In genomic region chr17:44663872-44664271, GRCm38 (mm10) we compare ENCODE assay signal across 31 mouse cellular contexts.
DNase-seq lines count a peak whose midpoint lies in the region; ATAC-seq lines count a peak whose summit lies in the region.
"Had no signal": no experiment of that assay in that cellular context is flagged by ENCODE, and none has a peak within 500 bp of the region (broad histone marks: within the 10 kb centered on the region; RNA-seq: fewer than 3 reads in every experiment).

No protein-coding gene starts in this region.

- no peaks in the 10 kb centered on the region for H3K36me3 ChIP-seq in limb, embryonic 10.5 days
- no peaks in the 10 kb centered on the region for H3K36me3 ChIP-seq in liver, embryonic 11.5 days (ENCODE audit: control insufficient read depth, insufficient read depth, low read length)
- H3K36me3 ChIP-seq: embryonic facial prominence, embryonic 12.5 days; forebrain, embryonic 15.5 days; heart, embryonic 12.5 days; hindbrain, embryonic 15.5 days; limb, embryonic 13.5 days; liver, embryonic 13.5 days; midbrain, embryonic 13.5 days; neural tube, embryonic 15.5 days had no signal

- ATAC-seq in liver, embryonic 11.5 days (replicated peaks; ENCODE audit: low FRiP score), result no peak
- ATAC-seq: forebrain, embryonic 15.5 days; midbrain, embryonic 13.5 days; Patski had no signal

- no peak overlapping the region for H3K27ac ChIP-seq in limb, embryonic 10.5 days
- no peak overlapping the region for H3K27ac ChIP-seq in liver, embryonic 11.5 days (ENCODE audit: low read depth, low read length)
- H3K27ac ChIP-seq: embryonic facial prominence, embryonic 12.5 days; forebrain, embryonic 15.5 days; hindbrain, embryonic 15.5 days; left cerebral cortex, adult 2 months; limb, embryonic 13.5 days; liver, embryonic 13.5 days; midbrain, embryonic 13.5 days; neural tube, embryonic 15.5 days had no signal

- H3K27me3 ChIP-seq in limb, embryonic 10.5 days (ENCODE audit: low read depth, poor library complexity, severe bottlenecking), result peaks cover 3% of the 10 kb centered on the region; the same call in 1 of the 2 replicates
- H3K27me3 ChIP-seq in liver, embryonic 11.5 days (replicated peaks; ENCODE audit: control insufficient read depth, insufficient read depth, low read length), result no peaks in the 10 kb centered on the region
- H3K27me3 ChIP-seq: embryonic facial prominence, embryonic 12.5 days; heart, embryonic 12.5 days; hindbrain, embryonic 15.5 days; limb, embryonic 13.5 days; liver, embryonic 13.5 days; neural tube, embryonic 15.5 days; Patski had no signal

- peak; percentile 57 for DNase-seq in 416B (ENCODE audit: low read depth)
- peak; percentile 29 for DNase-seq in adipocyte (ENCODE audit: low spot score)
- peak; percentile 44 for DNase-seq in lung, postnatal 36 days
- DNase-seq in monocyte, adult 2 months (ENCODE audit: low read depth in 1 of 2, low spot score in 2 of 2), result peak; percentile 30 to 74
- no peak for DNase-seq in cerebellum, adult 18-20 months
- DNase-seq in adrenal gland, adult 2 months, result no peak
- no peak for DNase-seq in limb, embryonic 10.5 days (ENCODE audit: low spot score)
- DNase-seq in liver, embryonic 11.5 days (ENCODE audit: low spot score), result no peak
- DNase-seq: adrenal gland, postnatal 36 days; cerebellum, adult 8-10 months; cerebellum, postnatal 25 days; embryo, embryonic 11 days; gastrocnemius, postnatal 25 days; heart, adult 18-20 months; heart, postnatal 4 days; kidney, adult 11 months; kidney, postnatal 14 days; layer of hippocampus, adult 9-11 months; liver, embryonic 13.5 days; lung, embryonic 14.5 days; right cerebral cortex, postnatal 4 days; thymus, postnatal 14 days had no signal

- no peak overlapping the region for H3K4me3 ChIP-seq in limb, embryonic 10.5 days
- H3K4me3 ChIP-seq in liver, embryonic 11.5 days (ENCODE audit: low read depth, low read length), result no peak overlapping the region
- H3K4me3 ChIP-seq: embryonic facial prominence, embryonic 12.5 days; forebrain, embryonic 15.5 days; heart, embryonic 12.5 days; hindbrain, embryonic 15.5 days; left cerebral cortex, adult 2 months; limb, embryonic 13.5 days; liver, embryonic 13.5 days; midbrain, embryonic 13.5 days; neural tube, embryonic 15.5 days had no signal

- H3K4me2 ChIP-seq in liver, embryonic 11.5 days, result no peak overlapping the region
- H3K4me2 ChIP-seq: embryonic facial prominence, embryonic 12.5 days; forebrain, embryonic 15.5 days; heart, embryonic 12.5 days; hindbrain, embryonic 15.5 days; limb, embryonic 13.5 days; liver, embryonic 13.5 days; lung, embryonic 14.5 days; midbrain, embryonic 13.5 days; neural tube, embryonic 15.5 days had no signal

- no peaks in the 10 kb centered on the region for H3K9me3 ChIP-seq in limb, embryonic 10.5 days (replicated peaks)
- H3K9me3 ChIP-seq in liver, embryonic 11.5 days (ENCODE audit: control insufficient read depth, low read length), result no peaks in the 10 kb centered on the region
- H3K9me3 ChIP-seq: embryonic facial prominence, embryonic 12.5 days; forebrain, embryonic 15.5 days; heart, embryonic 12.5 days; hindbrain, embryonic 15.5 days; limb, embryonic 13.5 days; liver, embryonic 13.5 days; midbrain, embryonic 13.5 days; neural tube, embryonic 15.5 days had no signal

- peaks cover 8% of the 10 kb centered on the region; the same call in 1 of the 2 replicates for H3K4me1 ChIP-seq in limb, embryonic 10.5 days
- H3K4me1 ChIP-seq in liver, embryonic 11.5 days (replicated peaks; ENCODE audit: control insufficient read depth, insufficient read depth, low read length), result no peaks in the 10 kb centered on the region
- H3K4me1 ChIP-seq: forebrain, embryonic 15.5 days; hindbrain, embryonic 15.5 days; liver, embryonic 13.5 days; midbrain, embryonic 13.5 days; neural tube, embryonic 15.5 days had no signal

- 92% methylated on average over 7 of the region's 7 CpGs for WGBS in limb, embryonic 10.5 days
- whole genome bisulfite sequencing in liver, embryonic 11.5 days, result 74% methylated on average over 7 of the region's 7 CpGs

- H3K9ac ChIP-seq in liver, embryonic 11.5 days (ENCODE audit: low read depth, low read length), result no peak overlapping the region
- H3K9ac ChIP-seq: embryonic facial prominence, embryonic 12.5 days; forebrain, embryonic 15.5 days; heart, embryonic 12.5 days; hindbrain, embryonic 15.5 days; limb, embryonic 13.5 days; liver, embryonic 13.5 days; lung, embryonic 14.5 days; midbrain, embryonic 13.5 days; neural tube, embryonic 15.5 days had no signal

Comparison
In these comparisons a context has a peak if more than half of its experiments do, and no peak if none do; other contexts are left out.
1. DNase-seq: peak in 416B (single experiment), adipocyte (single experiment), lung, postnatal 36 days (single experiment) and monocyte, adult 2 months (2 of 2); none in cerebellum, adult 18-20 months (0 of 2), adrenal gland, adult 2 months (single experiment), limb, embryonic 10.5 days (single experiment) and liver, embryonic 11.5 days (single experiment).